Mouse (Mus musculus) heart, postnatal 0 days (tissue): ENCODE measurements at regions not wholly inside any gene's neighbourhood (a gene's known extent, or its start where the extent isn't known, plus 50 kb on each side); places are given as distances from the start of the nearest gene placed in this dataset.

Experiments used
- ATAC-seq: fragments of 200-750 bp; cut with Nextera tagmentation; 2 replicates; pipeline ENCODE4 v1.8.0; 2017; ENCODE audit warnings: low read depth, moderate number of reproducible peaks, moderate library complexity; ENCODE audit not compliant: insufficient read depth
- DNase-seq: peaks from one replicate; pipeline ENCODE4 v3.0.0-alpha.2; 2016; ENCODE audit warnings: low spot score
- H3K27ac ChIP-seq: fragments of 300-500 bp; sonication (generic); 2 replicates; pipeline ENCODE4 v1.5.1; 2014; ENCODE audit warnings: low read depth, mild to moderate bottlenecking
- H3K27me3 ChIP-seq: fragments of 300-500 bp; sonication (generic); 2 replicates; pipeline ENCODE4 v1.6.1; 2014; ENCODE audit warnings: low read length, mixed read lengths; ENCODE audit not compliant: control insufficient read depth, insufficient read depth
- H3K36me3 ChIP-seq: fragments of 300-500 bp; sonication (generic); replicated peaks from 2 replicates; pipeline ENCODE4 v1.6.1; 2014; ENCODE audit warnings: low read length, mixed read lengths; ENCODE audit not compliant: control insufficient read depth, insufficient read depth
- H3K4me1 ChIP-seq: fragments of 300-500 bp; sonication (generic); 2 replicates; pipeline ENCODE4 v1.6.1; 2014; ENCODE audit warnings: antibody characterized with exemption; ENCODE audit not compliant: control insufficient read depth, insufficient read depth
- H3K4me2 ChIP-seq: fragments of 300-500 bp; sonication (generic); 2 replicates; pipeline ENCODE4 v1.6.1; 2014; ENCODE audit warnings: low read depth, mild to moderate bottlenecking, low read length, moderate library complexity
- H3K4me3 ChIP-seq: fragments of 300-500 bp; sonication (generic); 2 replicates; pipeline ENCODE4 v1.5.1; 2014; ENCODE audit warnings: low read depth, low read length
- H3K9ac ChIP-seq: fragments of 300-500 bp; sonication (generic); replicated peaks from 2 replicates; pipeline ENCODE4 v1.6.1; 2014; ENCODE audit warnings: low read depth, low read length, mixed read lengths
- H3K9me3 ChIP-seq: fragments of 300-500 bp; sonication (generic); replicated peaks from 2 replicates; pipeline ENCODE4 v1.6.1; 2016; ENCODE audit warnings: low read length; ENCODE audit not compliant: control insufficient read depth
- CTCF ChIP-seq: IDR thresholded peaks from 2 replicates; pipeline ENCODE4 v1.5.1; 2016; ENCODE audit warnings: antibody characterized with exemption, control low read depth, low read depth
- EP300 ChIP-seq: IDR thresholded peaks from 2 replicates; pipeline ENCODE4 v1.6.1; 2016; ENCODE audit warnings: antibody characterized with exemption, low read depth
- WGBS: fragments of 180-500 bp; shearing (Covaris S2); extraction: QIAGEN DNeasy Blood & Tissue Kit; methylation state at CpG from one replicate; pipeline ENCODE4 v1.1.7; 2014; 5-methylcytosine and 5-hydroxymethylcytosine counted together

- no peak overlapping the region for H3K4me3 ChIP-seq
- no peak overlapping the region for H3K27ac ChIP-seq
- peaks cover 29% of the 10 kb centered on the region; the same call in 1 of the 2 replicates for H3K4me1 ChIP-seq
- H3K36me3 ChIP-seq = no peaks in the 10 kb centered on the region
- 88% methylated on average over 3 of the region's 3 CpGs for WGBS
- no peak overlapping the region for H3K4me2 ChIP-seq
- TF ChIP-seq CTCF (no peak), EP300 (no peak)
- H3K9ac ChIP-seq = no peak overlapping the region
- ATAC-seq (no peak), DNase-seq (no peak)
- no peaks in the 10 kb centered on the region for H3K27me3 ChIP-seq
- no peaks in the 10 kb centered on the region for H3K9me3 ChIP-seq
Observed at GRCm38 (mm10) chr4:95209322-95210119, 157.5 kb upstream of the Jun start.

DNA sequence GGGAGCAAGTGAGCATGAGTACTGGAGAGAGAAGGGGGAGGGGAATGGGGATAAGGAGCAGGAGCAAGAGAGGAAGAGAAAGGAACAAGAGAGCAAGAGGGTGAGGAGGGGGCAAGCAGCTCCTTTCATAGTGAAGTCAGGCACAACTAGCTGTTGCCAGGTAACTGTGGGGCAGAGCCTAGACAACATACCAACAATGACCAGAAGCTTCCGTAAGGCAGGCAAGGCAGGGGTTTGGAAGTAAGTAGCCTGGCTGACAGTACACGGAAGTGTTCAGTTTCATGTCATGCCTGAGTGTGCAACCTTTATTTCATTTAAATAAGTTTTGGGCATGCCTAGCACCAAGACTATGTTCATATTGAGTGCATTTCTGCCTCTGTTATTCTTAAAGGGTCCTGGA, 160.5 kb upstream of the Jun start:
- Histone ChIP-seq H3K27ac (no peak overlapping the region), H3K27me3 (no peaks in the 10 kb centered on the region), H3K9me3 (no peaks in the 10 kb centered on the region), H3K9ac (no peak overlapping the region), H3K4me2 (no peak overlapping the region), H3K36me3 (no peaks in the 10 kb centered on the region), H3K4me3 (no peak overlapping the region), H3K4me1 (peaks cover 18% of the 10 kb centered on the region; the same call in 1 of the 2 replicates)
- TF ChIP-seq EP300 = no peak
- TF ChIP-seq CTCF = no peak
- ATAC-seq = no peak
- no peak for DNase-seq
- 59% methylated on average over 2 of the region's 2 CpGs for WGBS

- H3K9ac ChIP-seq = no peak overlapping the region
Observed at GRCm38 (mm10) chr4:95213026-95213425, 161.0 kb upstream of the Jun start.

GRCm38 (mm10) chr4:95214026-95214425, 162.0 kb upstream of the Jun start:
- H3K9me3 ChIP-seq = no peaks in the 10 kb centered on the region
- ATAC-seq = no peak
- H3K4me1 ChIP-seq = peaks cover 12% of the 10 kb centered on the region; the same call in 1 of the 2 replicates
- no peak overlapping the region for H3K4me3 ChIP-seq
- 99% methylated on average over 2 of the region's 2 CpGs for WGBS
- H3K27ac ChIP-seq = no peak overlapping the region
- no peaks in the 10 kb centered on the region for H3K36me3 ChIP-seq
- no peak overlapping the region for H3K9ac ChIP-seq
- TF ChIP-seq CTCF (no peak), EP300 (no peak)
- no peak overlapping the region for H3K4me2 ChIP-seq
- no peaks in the 10 kb centered on the region for H3K27me3 ChIP-seq
- no peak for DNase-seq

More at GRCm38 (mm10) chr4:95213026-95213425, 161.0 kb upstream of the Jun start:
- H3K9me3 ChIP-seq = no peaks in the 10 kb centered on the region
- ATAC-seq = no peak
- no peaks in the 10 kb centered on the region for H3K27me3 ChIP-seq
- H3K4me1 ChIP-seq = peaks cover 18% of the 10 kb centered on the region; the same call in 1 of the 2 replicates
- no peak for DNase-seq
- TF ChIP-seq CTCF (no peak), EP300 (no peak)
- 68% methylated on average over 3 of the region's 3 CpGs for WGBS
- no peak overlapping the region for H3K4me2 ChIP-seq
- H3K4me3 ChIP-seq = no peak overlapping the region
- no peaks in the 10 kb centered on the region for H3K36me3 ChIP-seq
- H3K27ac ChIP-seq = no peak overlapping the region

DNA sequence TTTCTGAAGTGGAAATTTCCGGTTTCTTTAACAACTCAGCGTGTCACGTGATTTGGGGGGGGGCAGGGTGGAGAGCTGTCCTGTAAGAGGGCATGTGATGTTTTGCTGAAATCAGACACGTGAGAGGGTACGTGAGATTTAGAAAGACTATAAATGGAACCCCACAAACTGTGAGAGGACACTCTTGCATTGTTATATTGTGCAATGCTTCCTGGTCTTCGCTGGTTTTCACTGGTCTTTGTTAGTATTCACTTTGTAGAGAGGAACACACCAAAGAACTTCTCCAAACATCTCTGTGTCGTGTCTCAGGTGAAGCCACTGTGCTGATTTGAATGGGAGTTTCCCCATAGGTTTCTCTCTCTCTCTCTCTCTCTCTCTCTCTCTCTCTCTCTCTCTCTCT, 163.2 kb upstream of the Jun start:
- H3K4me3 ChIP-seq = no peak overlapping the region
- H3K27me3 ChIP-seq = no peaks in the 10 kb centered on the region
- no peak overlapping the region for H3K27ac ChIP-seq
- no peaks in the 10 kb centered on the region for H3K9me3 ChIP-seq
- WGBS = 88% methylated on average over 7 of the region's 7 CpGs
- no peak for DNase-seq
- no peaks in the 10 kb centered on the region for H3K36me3 ChIP-seq
- H3K4me2 ChIP-seq = no peak overlapping the region
- no peak overlapping the region for H3K9ac ChIP-seq
- TF ChIP-seq CTCF (no peak), EP300 (no peak)
- no peak for ATAC-seq
- H3K4me1 ChIP-seq = peaks cover 12% of the 10 kb centered on the region; the same call in 1 of the 2 replicates

DNA sequence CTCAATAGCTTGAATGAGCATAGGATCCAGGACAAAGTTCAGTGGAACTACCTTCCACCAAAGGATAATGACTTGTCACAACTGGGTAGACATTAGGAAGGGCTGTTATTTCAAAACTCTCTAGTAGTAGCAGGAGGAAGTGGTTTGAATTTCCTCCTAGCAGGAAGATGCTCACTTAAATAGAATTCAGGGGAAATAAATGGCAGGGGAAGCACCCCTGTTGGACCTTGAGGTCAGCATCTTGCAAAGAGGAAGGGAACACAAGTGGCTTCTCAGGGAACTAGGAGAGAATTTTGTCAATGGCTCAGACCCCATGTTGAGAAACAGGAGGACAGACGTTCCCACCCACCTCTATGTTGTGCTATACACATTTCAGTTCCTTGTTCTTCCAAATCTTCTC, 178.4 kb upstream of the Jun start:
- Histone ChIP-seq H3K27me3 (no peaks in the 10 kb centered on the region), H3K4me1 (no peaks in the 10 kb centered on the region), H3K4me2 (no peak overlapping the region), H3K9ac (no peak overlapping the region), H3K4me3 (no peak overlapping the region), H3K36me3 (no peaks in the 10 kb centered on the region), H3K27ac (no peak overlapping the region), H3K9me3 (no peaks in the 10 kb centered on the region)
- ATAC-seq (no peak), DNase-seq (no peak)
- WGBS = 58% methylated on average over 1 of the region's 1 CpGs
- TF ChIP-seq EP300 = no peak
- no peak for TF ChIP-seq CTCF
